Mouse (Mus musculus): Measurements from ENCODE around the gene Snca.

DNA sequence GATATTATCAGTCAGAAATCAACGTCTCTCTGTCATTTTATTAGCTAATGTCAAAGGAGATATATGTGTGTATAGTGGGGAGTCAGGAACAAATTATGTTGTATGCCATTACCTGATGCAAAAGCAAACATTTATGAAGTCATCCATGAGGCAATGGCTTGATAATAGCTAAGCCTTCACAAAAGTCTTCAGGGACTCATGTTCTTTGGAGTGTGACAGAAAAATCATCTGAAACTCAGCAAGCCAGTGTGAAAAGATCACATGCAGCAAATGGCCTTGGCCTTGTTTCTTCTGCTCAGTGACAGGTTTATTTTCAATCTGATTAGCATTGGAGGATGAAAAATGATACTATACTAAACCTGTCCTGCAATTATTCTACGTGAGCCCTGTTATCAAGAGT lies 67.9 kb downstream of the Snca start:
- TF ChIP-seq CHD2 (IDR thresholded peaks at IDR 0.05; ENCODE audit: low read depth, low read length) = no peak
- TF ChIP-seq MAFK (IDR thresholded peaks at IDR 0.05; ENCODE audit: insufficient read depth, low read depth, low read length) = no peak
- TF ChIP-seq ZC3H11A (IDR thresholded peaks at IDR 0.05; ENCODE audit: borderline replicate concordance, low read depth, low read length) = no peak
- TF ChIP-seq HCFC1 (IDR thresholded peaks at IDR 0.05; ENCODE audit: borderline replicate concordance, insufficient read depth, low read length) = no peak
- TF ChIP-seq ZNF384 (IDR thresholded peaks at IDR 0.05; ENCODE audit: low read depth, low read length) = no peak

All from ES-E14 (cell line).